In the genomic region with DNA sequence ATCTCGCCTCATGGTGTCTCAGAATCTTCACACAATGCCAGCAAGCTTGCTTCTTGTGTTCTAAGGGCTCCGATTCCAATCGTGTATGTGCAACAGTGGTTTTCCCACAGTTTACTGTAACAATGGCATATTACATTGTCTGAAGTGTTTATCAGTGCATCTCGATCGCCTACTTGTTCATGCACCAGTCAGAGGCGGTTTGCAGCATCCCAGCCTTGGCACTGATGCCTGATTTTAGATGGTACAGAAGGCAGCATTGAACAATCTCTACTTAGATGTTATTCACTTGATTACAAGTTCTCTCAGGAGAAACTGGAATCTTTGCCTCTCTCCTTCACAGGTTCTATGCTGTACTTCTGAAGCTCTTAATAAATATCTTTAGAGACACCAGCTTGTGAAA, we compare ENCODE assay signal across 18 mouse cellular contexts.
DNase-seq lines count a peak whose midpoint lies in the region; ATAC-seq and TF ChIP-seq lines count a peak whose summit lies in the region.
"Had no signal": no experiment of that assay in that cellular context is flagged by ENCODE, and none has a peak within 500 bp of the region (broad histone marks: within the 10 kb centered on the region; RNA-seq: fewer than 3 reads in every experiment).

No protein-coding gene starts in this region.

- DNase-seq in layer of hippocampus, adult 2 months (ENCODE audit: low spot score in 2 of 2), result peak; percentile 11 to 18
- DNase-seq in layer of hippocampus, postnatal 10 days (ENCODE audit: low spot score in 2 of 2), result no peak
- peak; percentile 18 to 26 for DNase-seq in layer of hippocampus, adult 8-10 months (ENCODE audit: low spot score in 2 of 2)
- DNase-seq in heart, postnatal 4 days, result no peak
- DNase-seq: adrenal gland, adult 2 months; adrenal gland, postnatal 10 days; adrenal gland, postnatal 25 days; cerebellum, adult 11-12 months; cerebellum, adult 2 months; cerebellum, adult 9-10 months; cerebellum, postnatal 10 days; cerebellum, postnatal 25 days; forebrain, postnatal 0 days had no signal

- no peak overlapping the region for H3K4me3 ChIP-seq in layer of hippocampus, adult 2 months
- H3K4me3 ChIP-seq: embryonic facial prominence, embryonic 10.5 days; embryonic facial prominence, embryonic 12.5 days; forebrain, embryonic 13.5 days; forebrain, embryonic 15.5 days had no signal

- TF ChIP-seq CTCF in layer of hippocampus, adult 2 months (conservative IDR thresholded peaks at IDR 0.05), result no peak

- no peak for ATAC-seq in megakaryocyte-erythroid progenitor cell, adult 5-6 weeks (replicated peaks; ENCODE audit: low FRiP score, low TSS enrichment, poor library complexity, severe bottlenecking)
- ATAC-seq: forebrain, embryonic 13.5 days; forebrain, embryonic 15.5 days; forebrain, postnatal 0 days had no signal

- peak overlapping the region; percentile 79 for H3K27ac ChIP-seq in layer of hippocampus, adult 2 months
- H3K27ac ChIP-seq: embryonic facial prominence, embryonic 10.5 days; embryonic facial prominence, embryonic 12.5 days; forebrain, embryonic 13.5 days; forebrain, embryonic 15.5 days had no signal

Comparison
In these comparisons a context has a peak if more than half of its experiments do, and no peak if none do; other contexts are left out.
1. DNase-seq: peak in layer of hippocampus, adult 2 months (2 of 2) and layer of hippocampus, adult 8-10 months (2 of 2); none in layer of hippocampus, postnatal 10 days (0 of 2) and heart, postnatal 4 days (single experiment).